Mouse (Mus musculus): ENCODE data around the gene Tcf25.

DNA sequence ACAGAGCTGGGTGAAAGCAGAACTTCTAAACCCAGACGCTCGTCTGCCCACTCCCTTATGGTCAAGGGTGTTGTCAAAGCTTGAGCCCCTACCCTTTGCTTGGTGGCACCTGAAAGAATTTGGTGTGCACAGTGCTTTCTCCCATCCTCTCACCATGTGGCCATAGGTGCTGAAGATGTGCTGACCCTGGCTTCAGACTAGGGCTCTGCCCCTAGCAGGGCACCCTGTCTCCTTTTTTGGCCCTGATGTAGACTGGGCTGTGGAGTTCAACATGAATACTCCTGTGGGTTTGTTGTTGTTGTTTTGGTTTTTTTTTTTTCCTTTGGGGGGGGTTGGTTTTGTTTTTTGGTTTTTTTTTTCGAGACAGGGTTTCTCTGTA is 49.2 kb downstream of the Tcf25 start:
- TF ChIP-seq EP300 (IDR thresholded peaks at IDR 0.05; ENCODE audit: low read depth) (no peak), CTCF (IDR thresholded peaks at IDR 0.05; ENCODE audit: low read depth) (no peak)
